Mouse (Mus musculus): Measurements from ENCODE around the gene 1700003F12Rik.
A peak's percentile ranks its signal among the peaks of the same experiment; 100 is the strongest.

1700003F12Rik gene

DNA sequence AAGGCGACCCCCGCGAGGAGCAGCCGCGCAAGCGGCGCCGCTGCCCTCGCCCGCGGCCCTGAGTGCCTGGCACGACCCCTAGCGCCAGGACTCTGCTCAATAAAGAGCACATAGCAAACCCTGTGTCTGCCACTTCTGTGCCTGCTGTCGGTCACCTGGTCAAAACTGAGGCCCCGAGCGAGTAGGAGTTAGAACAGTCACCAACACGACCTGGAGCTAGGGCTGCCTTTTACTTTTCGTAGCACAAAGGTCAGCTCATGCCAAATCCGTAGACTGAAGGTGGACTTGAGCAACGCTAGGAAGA is 3.0 kb downstream of the 1700003F12Rik start:
- no peak for DNase-seq

DNA sequence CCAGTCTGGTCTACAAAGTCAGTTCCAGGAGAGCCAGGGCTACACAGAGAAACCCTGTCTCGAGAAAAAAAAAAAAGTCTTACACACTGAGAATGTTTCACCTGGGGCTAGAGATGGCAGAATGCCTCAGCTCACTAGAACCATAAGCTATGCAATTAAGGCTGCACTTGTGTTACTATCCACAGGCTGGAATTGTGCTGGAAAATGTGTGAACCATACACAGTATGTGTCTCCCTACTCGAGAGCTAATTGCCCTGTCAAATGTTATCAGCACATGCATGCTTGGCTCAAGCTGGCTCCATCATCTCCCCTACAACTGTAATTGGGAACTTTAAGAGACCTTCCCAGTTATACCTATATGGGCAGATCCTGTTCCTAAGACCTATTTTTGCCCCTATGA is 4.1 kb downstream of the 1700003F12Rik start:
- DNase-seq: no peak

GRCm38 (mm10) chr2:154551476-154551875 is 4.6 kb downstream of the 1700003F12Rik start, which contains the start of gene Actl10:
TSS of gene Actl10 (plus strand) at chr2:154551776.
- DNase-seq: no peak

- DNase-seq: no peak
Observed at GRCm38 (mm10) chr2:154551927-154552326, 5.0 kb downstream of the 1700003F12Rik start.

DNA sequence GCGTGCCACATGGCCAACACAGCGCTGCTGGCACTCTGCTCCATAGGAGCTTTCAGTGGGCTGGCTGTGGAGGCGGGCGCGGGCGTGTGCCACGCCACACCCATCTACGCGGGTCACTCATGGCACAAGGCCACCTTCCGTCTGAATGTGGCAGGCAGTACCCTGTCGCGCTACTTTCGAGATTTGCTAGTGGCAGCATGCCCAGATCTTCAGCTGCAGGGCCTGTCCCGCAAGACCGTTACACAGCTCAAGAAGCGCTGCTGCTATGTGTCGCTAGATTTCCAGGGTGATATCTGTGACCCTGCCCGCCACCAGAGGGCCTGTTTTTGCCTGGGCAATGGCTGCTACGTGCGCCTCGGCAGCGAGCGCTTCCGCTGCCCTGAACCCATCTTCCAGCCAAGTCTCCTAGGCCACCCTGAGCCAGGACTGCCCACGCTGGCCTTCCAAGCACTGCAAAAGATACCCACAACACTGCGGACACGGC is 5.6 kb downstream of the 1700003F12Rik start:
- DNase-seq: peak; percentile 85

- DNase-seq: no peak
Observed at GRCm38 (mm10) chr2:154555235-154555634, 8.3 kb downstream of the 1700003F12Rik start.

GRCm38 (mm10) chr2:154557184-154557832 is 10.4 kb downstream of the 1700003F12Rik start:
- no peak for DNase-seq

GRCm38 (mm10) chr2:154558264-154559039 is 11.6 kb downstream of the 1700003F12Rik start, which contains the start of gene Necab3:
TSS of gene Necab3 (minus strand) at chr2:154558890.
- no peak for DNase-seq

DNA sequence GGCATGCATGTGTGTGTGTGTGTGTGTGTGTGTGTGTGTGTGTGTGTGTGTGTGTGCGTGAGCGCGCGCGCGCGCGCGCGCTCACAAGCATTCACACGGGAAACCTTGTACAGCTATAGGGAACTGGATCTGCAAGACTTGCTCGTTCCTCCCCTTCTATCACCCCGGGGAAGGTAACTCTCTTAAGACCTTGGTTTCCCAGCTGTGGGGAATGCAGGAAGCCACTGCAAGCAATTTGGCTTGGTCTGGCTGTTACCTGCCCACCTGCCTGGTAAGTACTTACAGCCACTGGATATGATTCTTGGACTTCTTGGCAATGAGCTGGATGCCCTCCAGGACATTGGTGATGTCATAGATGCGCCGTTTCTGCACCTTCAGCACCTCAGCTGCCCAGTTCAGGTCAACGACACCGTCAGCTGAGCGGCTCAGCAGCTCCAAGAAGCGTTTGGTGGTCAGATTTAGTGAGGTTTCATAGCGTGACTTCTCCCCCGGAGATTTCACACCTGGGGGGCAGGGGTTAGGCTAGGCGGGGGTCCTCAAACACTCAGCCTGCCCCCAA is 16.8 kb downstream of the 1700003F12Rik start:
- no peak for DNase-seq

DNA sequence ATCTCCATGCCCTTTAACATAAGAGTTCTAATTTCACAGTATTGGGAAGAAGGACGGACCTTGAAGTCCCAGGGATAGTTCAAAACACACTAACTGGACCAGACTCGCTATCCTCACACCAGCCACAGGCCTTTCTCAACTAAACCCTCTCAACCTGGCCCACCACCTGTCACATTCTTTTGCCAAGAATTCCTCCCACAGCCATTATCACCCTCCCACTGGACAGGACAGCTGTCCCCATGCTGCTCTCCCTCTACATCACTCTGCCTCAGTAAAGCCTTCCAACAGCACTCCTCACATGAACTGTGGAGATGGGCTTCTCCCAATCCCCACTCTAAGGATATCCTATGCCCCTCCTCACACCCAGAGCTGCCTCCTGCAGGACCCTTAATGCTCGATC is 18.7 kb downstream of the 1700003F12Rik start:
- DNase-seq: no peak

DNA sequence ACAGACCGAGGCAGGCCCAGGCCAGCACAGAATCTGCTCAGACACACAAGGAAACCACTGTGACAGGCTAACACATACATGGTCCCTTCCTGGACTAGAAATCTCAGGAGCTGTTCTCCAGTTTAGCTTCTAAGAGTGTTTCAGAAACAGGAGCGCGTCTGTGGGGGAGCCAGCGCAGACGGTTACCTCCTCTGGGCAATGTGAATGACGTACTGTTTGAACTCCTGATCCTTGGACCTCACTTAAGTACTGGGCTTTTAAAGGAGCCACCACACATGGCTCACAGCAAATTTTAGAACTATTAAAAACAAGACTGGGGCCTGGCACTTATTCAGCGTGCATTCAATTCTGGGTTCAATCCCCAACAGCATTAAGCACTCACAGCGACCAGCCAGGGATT is 19.8 kb downstream of the 1700003F12Rik start:
- DNase-seq: no peak

GRCm38 (mm10) chr2:154567766-154568165 is 20.9 kb downstream of the 1700003F12Rik start:
- peak; percentile 61 for DNase-seq

DNA sequence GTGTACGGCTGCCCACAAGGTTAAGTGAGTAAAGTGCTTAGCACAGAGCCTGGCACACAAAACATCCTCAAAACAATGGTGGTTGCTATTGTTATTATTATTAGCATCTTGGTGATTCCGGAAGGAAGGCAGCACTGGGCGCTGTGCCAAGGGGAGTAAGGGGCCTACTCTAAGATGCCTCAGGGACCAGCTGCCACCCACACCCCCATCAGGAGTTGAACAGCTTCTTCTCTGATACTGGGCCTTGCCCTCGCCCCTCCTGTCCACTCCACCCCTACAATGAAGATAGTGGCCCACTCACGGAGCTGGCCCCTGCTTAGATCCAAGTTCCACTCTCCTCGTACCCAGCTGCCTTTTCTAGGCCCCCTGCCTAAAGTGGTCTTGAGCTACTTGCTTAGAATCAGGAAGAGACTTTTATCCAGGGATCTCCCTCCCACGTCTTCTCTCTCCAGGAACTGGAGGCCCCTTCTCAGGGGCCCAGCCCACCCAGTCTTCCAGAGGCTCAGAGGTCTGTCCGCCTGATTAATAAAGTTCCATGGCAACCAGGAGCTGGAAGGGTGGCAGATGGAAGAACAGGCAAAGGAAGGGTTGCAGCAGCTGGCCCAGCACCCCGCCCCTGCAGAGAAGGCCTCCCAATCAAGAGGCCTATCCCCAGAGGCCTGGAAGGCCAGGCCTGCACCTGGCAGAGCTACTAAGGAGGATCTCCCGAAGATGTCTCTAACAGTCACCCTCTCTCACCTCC is 21.6 kb downstream of the 1700003F12Rik start:
- peak; percentile 43 for DNase-seq

DNA sequence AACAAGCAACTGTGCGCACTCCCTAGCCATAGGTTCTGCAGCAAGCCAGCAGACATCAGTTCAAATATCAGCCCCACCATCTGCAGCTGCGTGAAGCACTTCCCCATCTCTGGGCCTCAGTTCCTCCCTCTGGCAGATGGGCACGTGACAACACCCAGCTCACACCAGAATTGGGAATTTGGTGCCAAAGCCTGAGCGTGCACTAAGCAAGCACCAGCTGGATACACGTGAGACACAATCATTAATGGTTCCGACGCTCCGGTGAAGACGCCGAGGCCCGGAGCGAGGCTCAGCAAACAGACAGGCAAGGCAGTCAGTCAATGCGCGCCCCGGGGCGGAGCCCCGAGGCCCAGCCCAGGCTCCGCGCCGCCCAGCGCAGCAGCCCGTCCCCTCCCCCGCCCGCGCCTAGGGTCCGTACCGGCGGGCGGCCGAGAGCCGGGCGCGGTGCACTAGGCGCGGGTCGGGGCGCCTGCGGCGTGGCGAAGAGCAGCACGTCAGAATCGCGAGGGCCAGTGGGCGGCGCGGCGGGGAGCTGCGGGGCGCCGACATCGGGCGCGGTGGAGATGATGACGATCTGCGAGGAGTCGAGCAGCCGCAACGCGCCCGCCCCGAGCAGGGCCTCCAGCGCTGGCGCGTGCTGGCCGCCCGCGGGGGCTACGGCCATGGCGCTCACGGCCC is 22.3 kb downstream of the 1700003F12Rik start:
- DNase-seq: peak; percentile 63

GRCm38 (mm10) chr2:154569836-154570286 is 23.0 kb downstream of the 1700003F12Rik start, which contains the start of gene E2f1:
TSS of gene E2f1 (minus strand) at chr2:154569892.
- peak; percentile 96 for DNase-seq

DNA sequence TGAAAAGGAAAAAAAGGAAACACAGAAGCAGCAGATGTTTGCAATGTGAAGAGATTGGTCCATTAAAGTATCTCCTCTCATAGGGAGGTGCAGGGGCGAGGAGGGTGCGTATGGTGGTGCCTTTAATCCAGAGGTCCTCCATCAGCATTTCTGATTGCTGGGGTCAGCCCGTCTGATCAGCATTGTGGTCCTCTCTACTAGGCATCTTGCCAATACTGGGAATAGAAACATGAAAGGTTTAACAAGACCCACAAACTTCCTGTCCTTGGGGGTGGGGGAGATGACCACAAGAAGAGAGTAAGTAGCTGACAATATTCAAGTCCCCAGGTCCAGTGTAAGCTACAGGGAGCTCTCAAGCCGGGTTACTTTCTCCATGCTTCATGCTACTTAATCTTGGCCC is 23.8 kb downstream of the 1700003F12Rik start:
- no peak for DNase-seq

DNA sequence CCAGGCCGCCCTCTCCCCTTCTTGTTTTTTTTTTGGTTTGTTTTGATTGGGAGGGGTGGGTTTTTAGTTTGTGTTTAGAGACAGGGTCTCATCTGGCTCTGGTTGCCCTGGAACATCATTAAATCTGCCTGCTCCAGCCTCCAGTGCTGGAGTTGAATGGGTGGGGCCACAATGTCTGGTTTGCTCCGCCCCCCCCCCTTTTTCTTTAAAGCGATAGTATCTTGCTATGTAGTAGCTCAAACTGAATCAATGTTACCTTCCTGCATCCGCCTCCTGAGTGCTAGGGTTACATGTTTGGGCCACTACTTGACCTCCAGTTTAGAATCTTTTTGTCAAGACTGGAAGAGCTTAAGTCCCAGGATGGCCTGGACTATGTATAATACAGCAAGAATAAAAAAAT is 24.4 kb downstream of the 1700003F12Rik start:
- no peak for DNase-seq

- no peak for DNase-seq
Observed at GRCm38 (mm10) chr2:154571976-154572375, 25.1 kb downstream of the 1700003F12Rik start.

GRCm38 (mm10) chr2:154572996-154573395 is 26.1 kb downstream of the 1700003F12Rik start:
- DNase-seq: no peak

DNA sequence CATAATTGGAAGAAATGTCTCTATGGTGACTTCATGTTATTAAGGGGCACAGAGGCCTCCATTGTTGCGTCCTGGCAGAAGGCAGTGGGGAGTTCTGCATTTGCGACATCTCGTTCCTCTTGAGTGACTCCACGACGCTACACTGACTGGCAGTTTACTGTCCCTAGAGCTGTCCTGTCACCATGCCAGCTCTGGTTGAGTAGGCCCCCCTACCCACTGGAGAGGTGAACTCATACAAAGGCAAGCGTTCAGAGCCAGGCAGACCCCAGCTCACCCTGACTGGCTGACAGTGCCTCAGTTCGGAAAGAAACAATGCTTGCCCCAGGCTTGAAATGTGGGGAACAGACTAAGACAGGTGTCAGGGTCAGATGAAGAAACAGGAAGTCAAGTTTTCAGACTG is 27.4 kb downstream of the 1700003F12Rik start:
- DNase-seq: no peak

GRCm38 (mm10) chr2:154576876-154577743 is 30.2 kb downstream of the 1700003F12Rik start:
- DNase-seq: no peak

GRCm38 (mm10) chr2:154577744-154578067 is 30.8 kb downstream of the 1700003F12Rik start:
- DNase-seq: no peak

Data from lung, postnatal 10 days (tissue).